Mouse (Mus musculus) ES-CJ7 (cell line): ENCODE data around the gene Srgap1.

Experiments used
- DNase-seq: peaks from one replicate; pipeline ENCODE4 v3.0.0; 2011; ENCODE audit warnings: low read depth, low spot score

Gene Srgap1

GRCm38 (mm10) chr10:121964114-121964513 is 83.0 kb downstream of the Srgap1 start:
- no peak for DNase-seq

- no peak for DNase-seq
Measured at GRCm38 (mm10) chr10:121962053-121962452, 85.1 kb downstream of the Srgap1 start.

- no peak for DNase-seq
Measured at GRCm38 (mm10) chr10:121961121-121961893, 85.8 kb downstream of the Srgap1 start.

GRCm38 (mm10) chr10:121958741-121959140 is 88.4 kb downstream of the Srgap1 start:
- DNase-seq = no peak

GRCm38 (mm10) chr10:121956505-121956904 is 90.6 kb downstream of the Srgap1 start:
- no peak for DNase-seq

DNA sequence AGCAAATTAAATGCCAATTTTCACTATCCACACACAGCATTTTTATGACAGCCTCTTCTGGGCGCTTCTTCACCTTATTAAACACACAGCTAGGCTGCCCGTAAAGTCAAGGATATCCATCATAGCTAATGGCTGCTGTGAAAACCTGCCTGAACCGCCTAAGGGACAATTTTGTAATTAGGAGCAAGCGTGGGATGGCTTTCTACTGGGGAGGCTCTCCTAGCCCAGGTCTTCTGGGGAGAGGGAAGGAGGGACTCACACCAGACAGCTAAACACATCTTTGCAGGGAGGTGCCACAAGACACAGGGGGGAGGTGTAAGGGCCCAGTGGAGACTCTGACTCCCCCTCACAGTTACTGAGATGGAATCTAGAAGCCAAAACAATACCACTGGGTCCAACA is 91.4 kb downstream of the Srgap1 start:
- DNase-seq = no peak

GRCm38 (mm10) chr10:121954877-121955276 is 92.2 kb downstream of the Srgap1 start:
- DNase-seq = no peak

DNA sequence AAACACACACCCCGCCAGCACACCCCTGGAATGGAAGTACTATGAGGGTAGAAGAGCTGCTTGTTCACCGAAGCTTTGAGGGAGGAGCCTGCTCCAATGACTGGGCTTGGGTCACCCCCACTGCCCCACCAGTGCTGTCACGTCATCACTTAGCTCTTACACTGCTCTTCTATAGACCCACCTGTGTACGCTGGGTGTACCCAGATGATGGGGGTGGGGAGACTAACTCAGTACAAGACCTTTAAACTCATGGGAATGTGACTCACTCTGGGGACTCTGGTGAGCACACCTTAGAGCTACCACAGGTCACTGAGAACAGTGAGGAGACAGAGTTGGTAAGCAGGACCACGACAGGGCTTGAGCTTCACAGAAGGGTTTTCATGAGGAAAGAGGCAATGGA is 94.1 kb downstream of the Srgap1 start:
- DNase-seq = no peak

- no peak for DNase-seq
Measured at GRCm38 (mm10) chr10:121946173-121946572, 100.9 kb downstream of the Srgap1 start.

DNA sequence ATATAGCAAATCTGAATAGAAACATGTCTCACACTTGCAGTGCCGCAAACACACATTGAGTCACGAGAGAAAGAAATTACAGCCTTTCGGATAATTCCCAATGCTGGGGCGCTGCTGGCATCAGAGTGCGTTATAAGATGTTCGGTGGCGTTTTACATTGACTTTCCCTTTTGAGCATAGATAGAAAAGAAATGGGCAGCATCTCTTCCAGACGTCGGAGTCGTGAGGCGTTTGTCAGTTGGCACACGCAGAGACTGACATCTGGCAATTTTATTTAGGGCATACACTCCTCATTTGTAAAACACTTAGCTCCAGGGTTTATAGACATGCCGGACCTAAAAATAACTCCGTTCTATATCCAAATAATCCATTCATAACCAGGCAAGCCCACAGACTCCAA is 115.2 kb downstream of the Srgap1 start:
- no peak for DNase-seq

- DNase-seq = no peak
Measured at GRCm38 (mm10) chr10:121926094-121926493, 121.0 kb downstream of the Srgap1 start.

- DNase-seq = no peak
Measured at GRCm38 (mm10) chr10:121919016-121919415, 128.1 kb downstream of the Srgap1 start.

GRCm38 (mm10) chr10:121918579-121918978 is 128.5 kb downstream of the Srgap1 start:
- DNase-seq = no peak

DNA sequence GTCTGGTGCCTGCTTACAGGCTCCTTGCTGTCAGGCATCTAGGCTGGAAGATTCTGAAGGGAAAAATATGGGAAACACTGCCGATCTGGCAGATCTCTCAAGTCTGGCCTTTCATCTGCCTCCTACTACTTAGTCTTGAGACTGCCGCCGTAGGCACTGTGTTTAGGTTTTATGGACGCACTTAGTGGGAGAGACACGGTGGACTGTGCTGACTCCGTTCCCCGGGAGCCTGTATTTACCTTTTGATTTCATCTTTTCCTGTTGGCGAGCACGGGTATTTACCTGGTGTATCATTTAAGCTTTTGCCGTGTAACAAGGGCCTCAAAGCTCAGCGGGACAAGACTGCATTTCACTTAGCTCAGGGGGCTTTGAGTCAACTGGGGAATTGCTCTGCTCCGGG is 131.6 kb downstream of the Srgap1 start:
- no peak for DNase-seq

GRCm38 (mm10) chr10:121904137-121904536 is 143.0 kb downstream of the Srgap1 start:
- no peak for DNase-seq

DNA sequence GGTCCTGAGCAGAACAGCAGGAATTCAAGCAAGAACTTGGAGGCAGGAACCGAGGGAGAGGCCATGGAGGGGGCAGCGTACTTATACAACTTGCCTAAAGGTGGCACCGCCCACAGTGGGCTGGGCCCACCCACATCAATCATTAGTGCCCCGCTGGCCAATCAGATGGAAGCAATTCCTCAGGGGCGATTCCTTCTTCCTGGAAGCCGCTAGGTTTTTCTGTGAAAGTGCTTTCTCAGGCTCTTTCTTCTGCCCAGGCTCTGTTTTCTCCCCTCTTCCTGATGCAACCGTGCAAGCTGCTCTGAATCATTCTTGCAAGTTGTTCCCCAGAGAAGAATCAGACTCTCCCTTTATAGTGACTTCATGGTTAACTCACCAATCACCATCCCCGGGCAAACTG is 144.5 kb downstream of the Srgap1 start:
- peak; percentile 48 for DNase-seq

- DNase-seq = no peak
Measured at GRCm38 (mm10) chr10:121900772-121901171, 146.3 kb downstream of the Srgap1 start.

GRCm38 (mm10) chr10:121899706-121900105 is 147.4 kb downstream of the Srgap1 start:
- peak; percentile 91 for DNase-seq

GRCm38 (mm10) chr10:121897835-121898370 is 149.2 kb downstream of the Srgap1 start:
- no peak for DNase-seq

- DNase-seq = no peak
Measured at GRCm38 (mm10) chr10:121891390-121892067, 155.6 kb downstream of the Srgap1 start.

DNA sequence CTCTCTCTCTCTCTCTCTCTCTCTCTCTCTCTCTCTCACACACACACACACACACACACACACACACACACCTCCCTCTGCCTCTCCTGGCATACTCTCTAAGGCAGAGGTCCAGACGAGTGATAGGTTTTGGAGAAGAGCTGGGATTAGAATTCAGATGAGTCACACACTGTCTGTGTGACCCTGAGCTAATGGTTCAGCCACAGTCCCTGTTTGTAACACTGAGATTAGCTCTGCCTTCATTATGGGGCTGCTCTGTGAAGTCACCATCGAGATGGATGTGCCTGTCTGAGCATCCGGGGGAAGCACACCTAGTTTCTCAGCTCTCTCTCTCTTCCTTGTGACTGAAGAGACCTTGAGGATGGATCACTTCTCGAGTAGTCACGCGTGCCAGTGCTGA is 157.1 kb downstream of the Srgap1 start:
- DNase-seq = no peak

GRCm38 (mm10) chr10:121886805-121887204 is 160.3 kb downstream of the Srgap1 start:
- DNase-seq = peak; percentile 5
